Mouse (Mus musculus): ENCODE data around the gene Vmn2r32. TPM values are rescaled to one million over a fixed set of nuclear protein-coding genes. Genes with fewer than 3 reads are reported as not detected.

Vmn2r32 gene
- not detected in 2 replicates for polyA plus RNA-seq (2015; fragmentation: Nextera tagmentation; extraction: Ambion mirVana)

DNA sequence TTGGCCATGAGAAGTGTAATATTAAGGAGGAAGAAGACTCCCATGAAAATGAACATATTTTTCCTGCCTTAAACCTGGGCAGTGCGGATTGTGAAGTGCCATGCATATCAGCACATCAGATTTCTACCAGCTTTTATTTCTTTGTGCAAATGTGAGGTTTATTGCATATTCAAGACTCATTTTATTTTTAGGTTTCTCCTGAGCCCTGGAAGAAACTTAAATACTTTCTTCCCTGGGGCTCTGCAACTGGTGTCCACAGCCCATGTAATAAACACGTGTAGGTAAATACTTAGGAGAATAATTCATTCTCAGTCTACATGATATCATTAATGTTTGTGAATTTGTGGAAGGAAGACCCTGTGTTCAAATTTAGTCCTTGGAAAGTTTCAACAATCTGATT lies at the start of gene Vmn2r32:
Gene Vmn2r32 (minus strand): TSS at position 101 of the 400 bp plus-strand sequence.

Other genes starting within 250 kb of the Vmn2r32 start
- gene Vmn2r29, start 232.7 kb downstream of the Vmn2r32 start, polyA plus RNA-seq (2015; fragmentation: Nextera tagmentation; extraction: Ambion mirVana), result not detected in 2 replicates
- 1.7 and 2.4 TPM in 2 replicates for gene Gm45844, start 201.7 kb downstream of the Vmn2r32 start, polyA plus RNA-seq (2015; fragmentation: Nextera tagmentation; extraction: Ambion mirVana)
- 35.1 and 35.6 TPM in 2 replicates for gene Clcn4, start 179.2 kb downstream of the Vmn2r32 start, polyA plus RNA-seq (2015; fragmentation: Nextera tagmentation; extraction: Ambion mirVana)
- gene Vmn2r30, start 142.4 kb downstream of the Vmn2r32 start, polyA plus RNA-seq (2015; fragmentation: Nextera tagmentation; extraction: Ambion mirVana), result not detected in 2 replicates
- gene Gm45783, start 105.4 kb downstream of the Vmn2r32 start, polyA plus RNA-seq (2015; fragmentation: Nextera tagmentation; extraction: Ambion mirVana), result not detected in 2 replicates
- not detected in 2 replicates for gene Vmn2r31, start 80.3 kb downstream of the Vmn2r32 start, polyA plus RNA-seq (2015; fragmentation: Nextera tagmentation; extraction: Ambion mirVana)
- not detected in 2 replicates for gene Vmn2r33, start 86.8 kb upstream of the Vmn2r32 start, polyA plus RNA-seq (2015; fragmentation: Nextera tagmentation; extraction: Ambion mirVana)
- not detected in 2 replicates for gene Vmn2r34, start 209.5 kb upstream of the Vmn2r32 start, polyA plus RNA-seq (2015; fragmentation: Nextera tagmentation; extraction: Ambion mirVana)

Measured in urinary bladder, postnatal 0 days (tissue).